Mouse (Mus musculus) c-Kit-negative CD71-positive TER-119-positive erythroid progenitor cells, embryonic 14.5 days (primary cell): ENCODE measurements around the gene Pcsk6.

Experiments
- DNase-seq: peaks from one replicate; pipeline ENCODE4 v3.0.0-alpha.2; 2013; ENCODE audit warnings: low read depth, low spot score

The Pcsk6 gene

DNA sequence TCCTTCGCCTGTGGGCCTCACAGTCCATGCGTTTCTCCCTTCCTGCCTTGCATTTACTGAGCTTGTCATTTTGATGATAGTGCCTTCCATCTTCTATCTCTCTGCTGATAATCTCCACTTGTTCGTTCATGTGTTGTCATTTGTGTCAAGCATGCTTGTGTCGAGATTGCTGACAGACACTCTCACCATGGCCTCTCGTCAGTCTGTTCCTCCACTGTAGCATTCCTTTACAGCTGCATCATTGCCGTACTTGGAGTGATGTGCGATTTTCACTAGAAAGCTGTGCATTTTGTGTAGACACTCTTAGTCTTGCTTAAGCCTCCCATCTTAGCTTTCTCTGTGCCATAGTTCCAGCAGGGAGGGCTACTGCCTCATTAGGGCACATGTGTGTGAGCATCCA, 79.5 kb downstream of the Pcsk6 start:
- DNase-seq = no peak

DNA sequence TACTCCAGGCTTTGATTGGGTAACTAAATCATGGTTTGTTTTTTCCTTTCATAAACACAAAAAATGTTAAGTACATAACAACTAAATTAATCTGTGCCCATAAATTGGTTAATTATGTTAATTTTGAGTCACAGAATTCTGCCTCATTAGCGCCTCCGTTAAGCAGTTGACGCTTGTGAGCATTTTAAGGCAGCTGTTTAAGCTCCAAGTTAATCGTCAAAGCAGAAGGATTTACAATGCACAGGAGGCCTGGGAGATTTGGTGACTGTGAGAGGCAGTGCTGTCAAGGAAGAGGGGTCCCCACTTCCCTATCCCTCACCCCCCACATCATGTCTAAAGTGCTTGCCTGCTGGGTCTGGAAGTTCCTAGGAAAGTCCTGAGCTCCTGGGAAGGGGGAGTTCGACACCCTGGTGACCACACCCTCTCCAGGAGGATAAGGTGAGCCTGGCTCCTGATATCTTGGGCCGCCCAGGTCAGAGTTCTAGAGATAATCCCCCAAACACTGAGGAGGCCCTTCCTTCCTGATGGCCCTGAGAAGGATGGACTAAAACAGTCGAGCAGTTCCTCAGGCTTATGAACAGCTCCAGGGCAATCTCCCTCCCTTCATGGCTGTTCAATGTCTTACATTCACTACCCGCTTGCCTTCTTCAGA, 83.9 kb downstream of the Pcsk6 start:
- DNase-seq = no peak

- no peak for DNase-seq
Observed at GRCm38 (mm10) chr7:65946397-65946796, 84.9 kb downstream of the Pcsk6 start.

DNA sequence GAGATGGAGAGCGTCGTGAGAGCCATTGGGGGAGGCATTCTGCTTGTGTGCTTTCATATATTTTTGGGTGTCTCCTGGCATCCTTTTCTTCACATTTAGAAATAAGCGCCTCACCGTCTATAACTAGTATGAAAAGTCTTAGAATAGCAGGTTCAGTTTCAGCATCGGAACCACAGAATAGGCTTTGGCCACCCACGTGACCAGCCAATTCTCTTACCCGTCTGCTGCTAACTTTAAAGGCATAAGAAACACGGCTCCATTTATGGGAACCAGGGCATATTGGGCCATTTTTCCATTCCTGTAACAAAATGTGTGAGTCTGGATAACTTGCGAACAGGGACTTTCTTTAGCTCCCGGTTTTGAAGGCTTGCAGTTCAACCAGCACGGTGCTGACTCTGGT, 87.4 kb downstream of the Pcsk6 start:
- no peak for DNase-seq

DNA sequence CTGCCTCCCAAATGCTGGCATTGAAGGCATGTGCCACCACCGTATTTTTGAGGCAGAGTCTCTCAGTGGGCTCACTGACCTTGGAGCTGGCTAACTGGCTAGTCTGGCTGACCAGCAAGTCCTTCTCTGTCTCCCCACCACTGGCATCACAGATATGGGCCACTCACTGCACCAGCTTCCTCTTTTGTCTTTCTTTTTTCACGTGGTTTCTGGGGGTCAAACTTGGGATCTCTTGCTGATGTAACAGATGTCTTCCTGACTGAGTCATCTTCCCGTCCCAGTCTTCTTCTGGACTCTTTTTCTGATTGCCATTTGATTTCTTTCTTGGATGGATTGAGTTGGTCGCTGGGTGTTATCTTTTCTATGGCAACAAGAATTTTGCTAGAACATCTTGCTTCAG, 93.0 kb downstream of the Pcsk6 start:
- DNase-seq = no peak

GRCm38 (mm10) chr7:65955304-65956220, 94.0 kb downstream of the Pcsk6 start:
- no peak for DNase-seq

DNA sequence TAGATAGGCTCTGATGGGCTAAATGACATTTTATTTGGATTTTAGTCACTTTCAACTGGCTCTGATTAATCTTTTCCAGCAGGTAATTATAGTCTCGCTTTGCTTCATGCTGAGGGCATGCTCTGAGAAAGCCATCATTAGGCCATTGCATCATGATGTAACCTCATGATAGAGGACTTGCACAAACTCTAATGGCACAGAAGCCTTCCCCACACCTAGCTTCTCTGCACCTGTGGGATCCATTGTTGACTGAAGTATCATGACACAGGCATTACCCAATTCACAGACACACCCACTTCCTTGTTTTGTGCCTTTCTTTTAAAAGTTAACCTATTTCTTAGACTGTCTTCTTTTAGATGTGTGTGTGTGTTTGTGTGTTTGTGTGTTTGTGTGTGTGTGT, 95.7 kb downstream of the Pcsk6 start:
- no peak for DNase-seq

GRCm38 (mm10) chr7:65958105-65958504, 96.6 kb downstream of the Pcsk6 start:
- no peak for DNase-seq

DNA sequence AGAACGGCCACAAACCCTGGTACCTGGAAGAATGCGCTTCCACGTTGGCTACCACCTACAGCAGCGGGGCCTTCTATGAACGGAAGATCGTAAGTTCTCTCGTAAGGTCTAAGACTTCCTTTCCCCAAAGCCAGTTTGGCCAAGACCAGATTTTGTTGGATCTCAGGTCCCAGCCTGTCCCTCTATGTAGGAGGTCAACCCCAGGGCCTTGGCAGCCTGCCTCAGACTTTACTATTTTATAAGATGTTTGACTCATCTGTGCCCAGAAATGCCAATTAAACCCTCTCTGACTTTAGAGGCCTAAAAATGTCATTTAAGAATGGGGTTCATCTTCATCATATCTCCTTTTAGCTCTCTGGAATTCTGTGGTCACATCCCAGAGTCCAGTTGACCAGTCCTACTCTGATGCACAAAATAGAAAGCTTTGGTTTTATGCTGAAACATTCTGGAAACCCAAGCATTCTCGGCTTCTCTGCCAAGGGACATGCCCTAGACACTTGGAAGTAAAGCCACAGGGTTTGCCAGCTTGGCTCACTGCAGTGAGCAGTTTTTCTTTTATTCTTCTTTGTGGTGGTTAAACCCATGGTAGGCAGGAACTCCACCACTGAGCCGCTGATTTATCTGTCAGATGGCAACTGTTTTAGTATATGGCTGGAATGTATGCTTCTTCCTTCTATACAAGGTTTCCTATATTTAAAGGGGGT, 97.8 kb downstream of the Pcsk6 start:
- DNase-seq = no peak

- no peak for DNase-seq
Observed at GRCm38 (mm10) chr7:65962611-65963010, 101.1 kb downstream of the Pcsk6 start.

GRCm38 (mm10) chr7:65964398-65964797, 102.9 kb downstream of the Pcsk6 start:
- DNase-seq = no peak

- DNase-seq = no peak
Observed at GRCm38 (mm10) chr7:65971301-65971700, 109.8 kb downstream of the Pcsk6 start.

- DNase-seq = no peak
Observed at GRCm38 (mm10) chr7:65977286-65977685, 115.8 kb downstream of the Pcsk6 start.

- DNase-seq = no peak
Observed at GRCm38 (mm10) chr7:65977977-65978376, 116.4 kb downstream of the Pcsk6 start.

DNA sequence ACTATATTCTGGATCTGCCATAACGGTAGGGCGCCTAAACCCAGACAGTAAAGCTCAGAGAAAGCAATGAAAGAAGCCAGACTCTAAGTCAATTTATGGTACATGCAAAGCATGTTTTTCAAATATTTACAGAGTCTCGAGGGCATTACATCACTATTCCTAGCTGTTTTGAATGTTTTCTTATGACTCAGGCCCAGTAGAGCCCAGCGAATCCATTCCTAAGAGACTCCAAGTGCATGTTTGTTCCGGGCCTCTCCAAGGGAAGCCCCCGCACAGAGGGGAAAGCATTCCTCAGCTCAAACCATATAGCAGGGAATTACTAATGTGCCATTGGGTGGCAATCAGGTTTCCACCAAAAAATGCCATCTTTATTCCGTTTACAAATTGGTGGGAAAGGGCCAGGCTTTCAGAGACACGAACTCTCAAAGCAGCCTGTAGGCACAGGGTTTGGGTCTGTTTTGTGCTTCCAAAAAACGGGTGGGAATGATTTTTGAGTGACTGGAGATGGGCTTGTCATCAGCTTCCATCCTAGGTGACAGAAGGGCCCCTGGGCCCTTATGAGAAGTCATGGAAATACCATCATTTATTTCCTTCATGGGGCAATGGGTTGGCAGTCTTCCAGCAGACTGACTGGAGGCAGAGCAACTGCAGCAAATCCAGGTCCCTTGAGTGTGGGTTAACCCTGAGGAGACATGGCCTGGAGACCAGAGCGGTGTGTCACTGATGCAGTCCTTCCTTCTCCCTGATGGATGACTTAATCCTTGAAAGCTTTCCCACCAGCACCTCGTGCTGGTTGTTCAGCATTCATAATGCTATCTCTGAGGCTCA, 117.7 kb downstream of the Pcsk6 start:
- DNase-seq = no peak

DNA sequence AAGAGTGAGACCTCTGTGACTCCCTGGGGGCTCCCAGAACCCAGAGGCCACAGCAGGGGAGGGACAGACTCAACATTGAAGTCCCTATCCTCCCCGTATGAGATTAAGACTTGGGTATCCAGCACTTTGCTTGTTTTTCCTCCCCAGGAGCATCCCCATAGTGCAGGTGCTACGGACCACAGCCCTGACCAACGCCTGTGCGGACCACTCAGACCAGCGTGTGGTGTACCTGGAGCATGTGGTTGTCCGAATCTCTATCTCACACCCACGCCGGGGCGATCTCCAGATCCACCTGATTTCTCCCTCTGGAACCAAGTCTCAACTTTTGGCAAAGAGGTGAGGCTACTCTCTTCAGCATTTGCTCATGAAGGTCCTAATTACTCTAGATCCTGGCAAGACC, 118.5 kb downstream of the Pcsk6 start:
- DNase-seq = no peak

GRCm38 (mm10) chr7:65982057-65982456, 120.5 kb downstream of the Pcsk6 start:
- no peak for DNase-seq

- no peak for DNase-seq
Observed at GRCm38 (mm10) chr7:65988249-65988648, 126.7 kb downstream of the Pcsk6 start.

DNA sequence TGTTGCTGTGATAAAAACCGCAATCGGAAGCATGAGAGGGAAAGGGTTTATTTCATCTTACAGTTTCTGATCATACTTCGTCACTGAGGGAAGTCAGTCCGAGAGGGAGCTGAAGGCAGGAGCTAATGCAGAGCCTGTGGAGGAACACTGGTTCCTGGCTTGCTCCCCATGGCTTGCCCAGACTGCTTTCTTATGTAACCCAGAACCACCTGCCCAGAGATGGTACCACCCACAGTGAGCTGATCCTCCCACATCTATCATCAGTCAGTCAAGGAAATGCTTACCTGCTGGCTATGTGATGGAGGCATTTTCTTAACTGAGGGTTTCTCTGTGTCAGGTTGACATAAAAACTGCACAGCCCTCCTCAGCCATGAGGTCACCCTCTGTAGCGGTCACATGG, 127.2 kb downstream of the Pcsk6 start:
- DNase-seq = no peak

- DNase-seq = no peak
Observed at GRCm38 (mm10) chr7:65992329-65992728, 130.8 kb downstream of the Pcsk6 start.

DNA sequence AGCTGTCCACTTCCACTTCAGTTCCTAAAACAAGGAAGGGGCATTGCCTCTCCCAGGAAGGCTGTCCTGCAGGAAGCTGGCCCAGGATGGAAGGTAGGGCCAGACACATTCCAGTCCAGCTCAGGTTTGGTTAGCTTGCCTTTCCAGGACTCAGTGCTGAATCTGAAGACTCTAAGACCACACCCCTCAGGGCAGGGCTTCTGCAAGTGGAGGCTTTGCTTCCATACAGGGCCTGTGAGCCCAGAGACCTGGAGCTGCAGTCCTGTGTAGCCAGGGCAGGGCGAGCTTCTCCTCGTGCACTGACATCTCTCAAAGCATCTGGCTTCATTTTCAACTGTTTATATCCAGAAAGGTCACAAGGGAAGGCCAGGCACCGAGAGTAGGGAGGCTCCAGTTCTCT, 131.9 kb downstream of the Pcsk6 start:
- DNase-seq = no peak
